Mouse (Mus musculus) lung, postnatal 0 days (tissue): ENCODE measurements around the gene Pdlim4. TPM values are rescaled to one million over a fixed set of nuclear protein-coding genes. Genes with fewer than 3 reads are reported as not detected.
A peak's percentile ranks its signal among the peaks of the same experiment; 100 is the strongest.

Experiments used
- ATAC-seq: fragments of 200-750 bp; cut with Nextera tagmentation; 2 replicates; pipeline ENCODE4 v1.8.0; 2017; ENCODE audit warnings: moderate library complexity
- DNase-seq: peaks from one replicate; pipeline ENCODE4 v3.0.0-alpha.2; 2016; ENCODE audit warnings: low spot score
- H3K27ac ChIP-seq: fragments of 300-500 bp; sonication (generic); 2 replicates; pipeline ENCODE4 v1.5.1; 2014; ENCODE audit warnings: antibody characterized with exemption, mild to moderate bottlenecking, low read length, mixed read lengths
- H3K27me3 ChIP-seq: fragments of 300-500 bp; sonication (generic); replicated peaks from 2 replicates; pipeline ENCODE4 v1.6.1; 2014; ENCODE audit warnings: low read length, mixed read lengths; ENCODE audit not compliant: insufficient read depth
- H3K36me3 ChIP-seq: fragments of 300-500 bp; sonication (generic); 2 replicates; pipeline ENCODE4 v1.6.1; 2014; ENCODE audit warnings: low read length, mixed read lengths; ENCODE audit not compliant: insufficient read depth
- H3K4me1 ChIP-seq: fragments of 300-500 bp; sonication (generic); 2 replicates; pipeline ENCODE4 v1.6.1; 2014; ENCODE audit warnings: antibody characterized with exemption, low read depth, low read length, mixed read lengths; ENCODE audit not compliant: insufficient read depth
- H3K4me2 ChIP-seq: fragments of 300-500 bp; sonication (generic); replicated peaks from 2 replicates; pipeline ENCODE4 v1.6.1; 2014; ENCODE audit warnings: low read depth, mild to moderate bottlenecking, low read length, moderate library complexity, mixed read lengths
- H3K4me3 ChIP-seq: fragments of 300-500 bp; sonication (generic); 2 replicates; pipeline ENCODE4 v1.5.1; 2014; ENCODE audit warnings: low read depth, low read length
- H3K9ac ChIP-seq: fragments of 300-500 bp; sonication (generic); replicated peaks from 2 replicates; pipeline ENCODE4 v1.6.1; 2014; ENCODE audit warnings: low read depth, mild to moderate bottlenecking
- H3K9me3 ChIP-seq: fragments of 300-500 bp; sonication (generic); 2 replicates; pipeline ENCODE4 v1.6.1; 2016; ENCODE audit warnings: low read length, mixed read lengths
- CTCF ChIP-seq: IDR thresholded peaks from 2 replicates; pipeline ENCODE4 v1.5.1; 2016; ENCODE audit warnings: antibody characterized with exemption, mild to moderate bottlenecking
- EP300 ChIP-seq: IDR thresholded peaks from 2 replicates; pipeline ENCODE4 v1.6.1; 2016; ENCODE audit warnings: antibody characterized with exemption, mild to moderate bottlenecking, control low read depth
- WGBS: fragments of 180-500 bp; shearing (Covaris S2); extraction: QIAGEN DNeasy Blood & Tissue Kit; methylation state at CpG from one replicate; pipeline ENCODE4 v1.1.7; 2014; 5-methylcytosine and 5-hydroxymethylcytosine counted together
- polyA plus RNA-seq: library from polyadenylated mRNA; unstranded; fragments of >200 nt; fragmentation: Nextera tagmentation; extraction: Ambion mirVana; gene quantifications from 2 replicates; pipeline ENCODE4 v1.2.1, GENCODE M21; 2015

Pdlim4 gene
- polyA plus RNA-seq, 1 experiment from 2014 or later, result 8.6 TPM

DNA sequence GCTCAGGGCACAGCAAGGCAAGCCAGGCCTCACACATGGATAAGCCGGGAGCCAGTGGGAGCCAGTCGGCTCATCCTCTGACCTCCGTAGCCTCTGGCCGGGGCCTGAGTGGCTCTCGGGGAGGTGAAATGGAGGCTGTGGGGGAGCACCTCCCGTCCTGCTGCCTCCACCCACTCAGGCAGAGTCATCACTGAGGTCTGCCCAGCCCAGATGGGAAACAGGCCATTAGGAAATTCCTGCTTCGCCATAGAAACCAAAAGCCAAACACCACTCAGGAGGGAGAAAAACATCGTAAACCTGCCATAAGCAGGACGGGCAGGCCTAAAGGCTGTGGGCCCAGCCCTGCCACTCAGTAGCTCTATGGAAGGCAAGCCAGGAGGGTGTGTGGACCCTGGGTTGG, 8.5 kb downstream of the Pdlim4 start:
- Histone ChIP-seq H3K27me3 (no peaks in the 10 kb centered on the region), H3K4me1 (peaks cover 6% of the 10 kb centered on the region), H3K36me3 (no peaks in the 10 kb centered on the region), H3K27ac (no peak overlapping the region; the same call in 1 of the 2 replicates), H3K4me2 (no peak overlapping the region), H3K4me3 (no peak overlapping the region), H3K9ac (no peak overlapping the region), H3K9me3 (no peaks in the 10 kb centered on the region)
- peak; percentile 82 for DNase-seq
- WGBS, result 25% methylated on average over 9 of the region's 9 CpGs
- TF ChIP-seq CTCF (no peak), EP300 (no peak)
- peak; percentile 85 for ATAC-seq

DNA sequence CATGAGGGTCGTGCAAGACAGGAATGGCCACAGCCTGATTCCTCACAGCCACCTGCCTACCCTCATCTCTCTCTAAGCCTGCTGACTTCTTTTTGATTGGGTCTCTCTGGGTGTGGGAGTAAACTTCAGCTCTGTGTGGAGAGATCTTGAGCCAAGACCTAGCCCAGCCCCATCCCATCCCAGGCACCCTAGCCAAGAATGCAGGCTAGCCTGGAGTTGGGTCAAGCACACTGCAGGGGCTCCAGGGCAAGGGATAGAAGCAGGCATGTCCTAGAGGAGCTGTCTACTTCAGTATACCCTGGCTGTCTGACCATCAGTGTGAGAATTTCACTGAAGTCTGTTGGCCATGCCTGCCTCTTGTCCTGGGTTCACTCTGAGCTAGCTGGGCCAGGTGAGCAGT, 9.3 kb downstream of the Pdlim4 start:
- no peak overlapping the region for H3K4me3 ChIP-seq
- 18% methylated on average over 1 of the region's 1 CpGs for WGBS
- no peak overlapping the region for H3K27ac ChIP-seq
- no peak for ATAC-seq
- no peaks in the 10 kb centered on the region for H3K36me3 ChIP-seq
- peaks cover 6% of the 10 kb centered on the region for H3K4me1 ChIP-seq
- no peak overlapping the region for H3K9ac ChIP-seq
- H3K4me2 ChIP-seq, result no peak overlapping the region
- H3K9me3 ChIP-seq, result no peaks in the 10 kb centered on the region
- no peak for DNase-seq
- H3K27me3 ChIP-seq, result no peaks in the 10 kb centered on the region
- TF ChIP-seq EP300 (no peak), CTCF (no peak)

DNA sequence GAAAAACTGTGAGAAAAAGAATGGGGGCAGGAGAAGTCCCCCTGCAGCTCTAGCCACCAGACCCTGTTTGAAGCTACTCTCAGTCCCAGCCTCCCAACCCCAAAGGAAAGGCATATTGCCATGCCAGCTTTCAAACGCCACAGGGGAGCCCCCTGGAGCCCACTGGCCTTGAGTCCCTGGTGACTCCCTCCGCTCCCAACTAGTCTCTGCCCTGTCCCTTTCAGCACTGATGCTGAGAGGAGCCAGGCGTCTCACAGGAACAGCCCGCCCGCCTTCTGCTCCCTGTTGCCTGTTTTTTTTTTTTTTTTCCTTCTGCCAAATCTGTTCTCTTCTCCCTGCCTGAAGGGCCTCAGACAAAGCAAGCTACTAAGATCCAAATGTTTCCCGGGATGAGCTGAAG, 10.2 kb downstream of the Pdlim4 start:
- no peaks in the 10 kb centered on the region for H3K27me3 ChIP-seq
- no peaks in the 10 kb centered on the region for H3K9me3 ChIP-seq
- H3K36me3 ChIP-seq, result no peaks in the 10 kb centered on the region
- H3K4me1 ChIP-seq, result peaks cover 6% of the 10 kb centered on the region
- WGBS, result 44% methylated on average over 6 of the region's 6 CpGs
- no peak overlapping the region for H3K4me3 ChIP-seq
- no peak overlapping the region for H3K9ac ChIP-seq
- TF ChIP-seq EP300, result no peak
- no peak for TF ChIP-seq CTCF
- H3K27ac ChIP-seq, result no peak overlapping the region
- no peak for DNase-seq
- ATAC-seq, result no peak
- no peak overlapping the region for H3K4me2 ChIP-seq

GRCm38 (mm10) chr11:54058056-54058617, 10.7 kb downstream of the Pdlim4 start:
- ATAC-seq (no peak), DNase-seq (no peak)
- H3K4me1 ChIP-seq, result peaks cover 6% of the 10 kb centered on the region
- H3K36me3 ChIP-seq, result no peaks in the 10 kb centered on the region
- H3K9me3 ChIP-seq, result no peaks in the 10 kb centered on the region
- no peak overlapping the region for H3K9ac ChIP-seq
- H3K27ac ChIP-seq, result no peak overlapping the region
- WGBS, result 56% methylated on average over 10 of the region's 10 CpGs
- H3K4me2 ChIP-seq, result no peak overlapping the region
- no peak for TF ChIP-seq EP300
- TF ChIP-seq CTCF, result no peak
- H3K4me3 ChIP-seq, result no peak overlapping the region
- H3K27me3 ChIP-seq, result no peaks in the 10 kb centered on the region

GRCm38 (mm10) chr11:54057428-54057827, 11.4 kb downstream of the Pdlim4 start:
- H3K4me2 ChIP-seq, result no peak overlapping the region
- no peak for DNase-seq
- H3K27ac ChIP-seq, result no peak overlapping the region
- H3K36me3 ChIP-seq, result no peaks in the 10 kb centered on the region
- H3K27me3 ChIP-seq, result no peaks in the 10 kb centered on the region
- H3K9me3 ChIP-seq, result no peaks in the 10 kb centered on the region
- no peak overlapping the region for H3K9ac ChIP-seq
- 50% methylated on average over 2 of the region's 2 CpGs for WGBS
- peaks cover 6% of the 10 kb centered on the region for H3K4me1 ChIP-seq
- no peak for ATAC-seq
- TF ChIP-seq EP300, result no peak
- no peak for TF ChIP-seq CTCF
- no peak overlapping the region for H3K4me3 ChIP-seq

- H3K27ac ChIP-seq, result no peak overlapping the region
- TF ChIP-seq CTCF (no peak), EP300 (no peak)
- no peaks in the 10 kb centered on the region for H3K36me3 ChIP-seq
- peaks cover 6% of the 10 kb centered on the region for H3K4me1 ChIP-seq
- no peaks in the 10 kb centered on the region for H3K9me3 ChIP-seq
- ATAC-seq (no peak), DNase-seq (no peak)
- H3K9ac ChIP-seq, result no peak overlapping the region
- H3K4me3 ChIP-seq, result no peak overlapping the region
- WGBS, result 64% methylated on average over 8 of the region's 8 CpGs
- H3K27me3 ChIP-seq, result no peaks in the 10 kb centered on the region
- no peak overlapping the region for H3K4me2 ChIP-seq
Measured at GRCm38 (mm10) chr11:54056132-54056531, 12.7 kb downstream of the Pdlim4 start.

DNA sequence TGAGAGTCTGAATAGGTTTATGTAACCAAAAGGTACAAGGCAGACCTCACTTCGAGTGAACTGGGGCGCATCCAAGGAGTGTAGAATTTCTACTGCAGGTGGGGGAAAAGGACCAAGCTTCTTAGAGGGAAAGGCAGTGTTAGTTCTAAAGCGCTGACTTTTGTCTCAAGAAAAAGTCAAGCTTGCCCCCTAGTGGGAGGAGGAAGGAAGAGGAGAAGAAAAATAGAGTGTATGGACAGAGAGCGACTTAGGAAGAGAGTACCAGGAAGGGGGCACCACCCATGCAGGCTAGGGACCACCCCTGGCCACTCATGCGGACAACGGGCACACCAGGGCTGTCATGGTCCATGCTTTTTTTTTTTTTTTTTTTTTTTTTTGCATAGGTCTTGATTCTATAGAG, 14.6 kb downstream of the Pdlim4 start:
- no peaks in the 10 kb centered on the region for H3K27me3 ChIP-seq
- H3K4me3 ChIP-seq, result no peak overlapping the region
- H3K27ac ChIP-seq, result no peak overlapping the region
- DNase-seq, result peak; percentile 84
- peak; percentile 84 for TF ChIP-seq CTCF
- TF ChIP-seq EP300, result no peak
- ATAC-seq, result no peak
- H3K4me2 ChIP-seq, result no peak overlapping the region
- H3K36me3 ChIP-seq, result no peaks in the 10 kb centered on the region
- 24% methylated on average over 5 of the region's 6 CpGs for WGBS
- no peaks in the 10 kb centered on the region for H3K9me3 ChIP-seq
- H3K9ac ChIP-seq, result no peak overlapping the region
- H3K4me1 ChIP-seq, result no peaks in the 10 kb centered on the region
